Mouse (Mus musculus) A20 (cell line): Measurements from ENCODE around the gene Gng12.

Experiments
- DNase-seq: peaks from one replicate; pipeline ENCODE4 v3.0.0-alpha.2; 2011; ENCODE audit warnings: low read depth, low spot score

The Gng12 gene

DNA sequence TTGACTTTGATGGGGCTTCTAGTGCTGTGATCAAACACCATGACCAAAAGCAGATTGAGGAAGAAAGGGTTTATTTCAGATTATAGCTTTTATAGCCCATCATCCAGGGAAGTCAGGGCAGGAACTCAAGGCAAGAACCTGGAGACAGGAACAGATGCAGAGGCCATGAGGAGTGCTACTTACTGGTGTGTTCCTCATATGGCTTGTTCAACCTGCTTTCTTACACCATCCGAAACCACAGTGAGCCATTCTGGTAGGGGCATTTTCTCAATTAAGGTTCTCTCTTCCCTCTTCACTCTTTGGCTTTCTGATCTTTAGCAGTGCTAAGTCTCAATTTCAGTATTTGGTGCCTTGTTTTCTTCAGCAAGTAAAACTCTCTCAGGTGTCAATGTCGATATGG lies 19.4 kb downstream of the Gng12 start:
- no peak for DNase-seq

DNA sequence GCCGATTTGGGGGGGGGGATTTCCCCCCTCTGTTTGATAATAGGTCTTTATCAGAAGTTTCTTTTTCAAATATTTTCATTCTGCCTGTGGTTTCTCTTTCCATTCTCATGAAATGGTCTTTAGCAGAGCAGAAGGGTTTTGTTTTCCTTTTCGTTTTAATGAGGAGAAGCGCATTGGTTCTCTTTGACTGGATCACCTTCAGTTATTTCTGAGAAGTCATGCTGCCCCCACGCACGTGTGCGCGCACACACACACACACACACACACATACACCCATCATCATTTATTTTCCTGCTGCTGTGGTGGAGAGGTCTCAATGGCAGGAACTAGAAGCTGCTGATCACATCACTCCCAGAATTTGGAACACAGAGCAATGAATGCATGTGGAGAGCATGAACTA lies 20.8 kb downstream of the Gng12 start:
- DNase-seq, result no peak

DNA sequence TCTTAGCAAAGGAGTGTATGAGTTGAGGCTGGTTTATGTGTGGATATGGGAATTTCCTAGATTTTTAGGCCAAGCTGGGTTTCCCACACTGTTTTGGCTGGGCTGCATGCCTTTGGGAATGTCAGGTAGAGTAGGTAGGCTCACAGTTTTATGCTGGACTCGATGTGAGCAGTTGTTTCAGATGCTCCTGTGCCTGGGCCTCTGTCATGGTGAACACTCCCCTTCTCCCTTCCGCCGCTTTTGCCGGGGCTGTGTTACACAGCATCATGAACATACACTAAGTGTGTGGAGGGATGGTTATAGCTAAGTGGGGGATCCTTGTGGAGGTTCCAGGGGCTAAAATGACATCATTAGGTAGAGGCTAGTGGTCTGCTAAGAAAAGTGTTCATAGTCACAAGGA lies 24.6 kb downstream of the Gng12 start:
- DNase-seq, result no peak

DNA sequence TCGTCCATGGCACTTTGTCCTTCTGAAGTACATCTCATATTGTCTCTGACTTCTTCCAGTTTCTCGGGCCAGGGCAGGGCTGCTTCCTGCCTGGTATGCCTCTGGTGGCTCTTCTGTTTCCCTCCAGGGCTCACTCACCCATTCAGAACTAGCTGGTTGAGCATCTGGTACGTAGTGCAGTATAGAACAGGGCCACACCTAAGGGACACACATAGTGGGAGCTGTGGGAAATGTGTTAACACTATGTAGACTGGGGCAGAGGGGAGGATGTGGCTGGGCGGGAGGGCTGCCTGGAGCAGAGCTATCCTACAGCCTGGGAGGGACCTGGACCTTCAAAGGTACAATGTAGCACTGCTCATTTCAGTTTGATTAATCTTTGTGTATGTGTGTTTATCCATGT lies 25.6 kb downstream of the Gng12 start:
- no peak for DNase-seq

DNA sequence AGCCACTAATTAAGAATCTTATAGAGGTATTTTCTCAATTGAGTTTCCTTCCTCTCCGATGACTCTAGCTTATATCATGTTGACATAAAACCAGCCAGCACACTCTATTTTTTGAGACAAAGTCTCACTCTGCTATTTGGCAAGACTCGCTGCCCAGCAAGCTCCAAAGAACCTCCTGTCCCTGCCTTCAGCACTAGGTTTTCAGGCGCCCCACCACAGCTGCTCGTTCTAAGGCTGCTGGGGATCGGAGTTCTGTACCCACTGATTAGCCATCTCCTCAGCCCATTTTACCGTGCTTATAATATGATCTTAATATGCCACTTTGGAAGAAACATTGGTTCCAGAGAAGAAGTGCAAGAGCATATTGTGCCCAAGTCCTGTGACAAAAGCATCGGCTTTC lies 26.3 kb downstream of the Gng12 start:
- DNase-seq, result no peak

DNA sequence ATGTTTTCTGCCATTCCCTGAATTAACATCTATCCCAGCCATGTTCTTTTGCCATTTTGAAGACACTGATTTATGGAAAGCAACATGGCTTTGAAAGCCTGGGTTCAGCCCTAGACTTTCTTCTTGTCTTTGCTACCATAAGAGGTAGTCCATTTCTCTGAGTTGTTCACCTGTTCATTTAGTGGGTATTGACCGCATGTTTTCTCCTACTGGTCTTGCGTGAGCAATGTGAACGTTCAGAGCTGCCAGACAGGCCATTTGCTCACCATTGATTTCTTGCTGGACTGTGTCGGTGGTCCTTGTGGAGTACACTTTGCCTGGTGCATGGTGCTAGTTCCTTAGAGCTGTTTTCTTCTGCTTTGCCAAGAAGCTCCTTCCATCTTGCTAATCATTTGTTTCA lies 27.7 kb downstream of the Gng12 start:
- DNase-seq, result no peak

DNA sequence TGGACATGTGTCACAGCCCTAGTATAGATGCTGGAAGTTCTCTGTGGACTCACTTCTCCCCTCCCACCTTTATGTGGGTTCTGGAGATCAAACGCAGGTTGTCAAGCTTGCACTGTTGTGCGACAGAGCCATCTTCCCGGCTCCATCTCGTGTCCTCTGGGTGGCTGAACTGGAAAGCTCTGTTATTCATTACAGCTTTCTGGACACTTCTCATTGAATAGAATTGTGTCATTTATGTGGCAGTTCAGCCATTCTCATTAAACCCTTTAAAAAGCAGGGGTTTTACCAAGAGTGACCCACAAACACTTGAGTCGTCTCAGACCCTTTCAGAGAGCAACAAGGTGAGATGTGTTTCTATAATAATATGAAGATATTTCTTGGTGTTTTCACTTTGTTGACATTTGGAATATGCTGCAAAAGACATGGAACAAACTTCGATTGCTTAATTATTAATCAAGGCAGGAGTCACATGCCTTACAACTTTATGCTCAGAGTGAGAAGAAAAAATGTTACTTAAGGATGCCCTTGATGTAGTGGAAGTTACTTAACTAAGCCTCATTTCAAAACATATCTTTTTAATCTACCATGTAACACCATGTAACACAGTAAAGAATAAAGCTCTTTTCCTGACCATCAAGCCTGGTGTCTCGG lies 28.2 kb downstream of the Gng12 start:
- DNase-seq, result no peak

DNA sequence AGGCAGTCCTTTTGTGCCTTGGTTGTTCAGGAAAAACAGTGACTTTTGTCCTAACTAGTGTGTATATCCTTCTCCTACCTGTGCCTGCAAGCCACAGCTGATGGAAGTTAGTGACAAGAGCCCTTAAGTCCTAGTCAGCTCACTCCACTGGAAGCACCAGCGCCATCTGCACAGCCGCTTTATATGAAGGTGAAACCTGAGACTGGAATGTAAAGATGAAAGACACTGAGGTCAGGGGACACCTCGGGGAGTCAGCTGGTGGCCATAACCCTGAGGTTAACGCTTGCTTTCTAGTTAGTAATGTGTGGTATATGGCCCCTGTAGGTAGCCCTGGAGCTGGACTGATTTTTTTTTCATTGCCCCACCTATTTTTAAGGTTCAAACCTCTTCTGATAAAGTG lies 30.1 kb downstream of the Gng12 start:
- DNase-seq, result no peak

DNA sequence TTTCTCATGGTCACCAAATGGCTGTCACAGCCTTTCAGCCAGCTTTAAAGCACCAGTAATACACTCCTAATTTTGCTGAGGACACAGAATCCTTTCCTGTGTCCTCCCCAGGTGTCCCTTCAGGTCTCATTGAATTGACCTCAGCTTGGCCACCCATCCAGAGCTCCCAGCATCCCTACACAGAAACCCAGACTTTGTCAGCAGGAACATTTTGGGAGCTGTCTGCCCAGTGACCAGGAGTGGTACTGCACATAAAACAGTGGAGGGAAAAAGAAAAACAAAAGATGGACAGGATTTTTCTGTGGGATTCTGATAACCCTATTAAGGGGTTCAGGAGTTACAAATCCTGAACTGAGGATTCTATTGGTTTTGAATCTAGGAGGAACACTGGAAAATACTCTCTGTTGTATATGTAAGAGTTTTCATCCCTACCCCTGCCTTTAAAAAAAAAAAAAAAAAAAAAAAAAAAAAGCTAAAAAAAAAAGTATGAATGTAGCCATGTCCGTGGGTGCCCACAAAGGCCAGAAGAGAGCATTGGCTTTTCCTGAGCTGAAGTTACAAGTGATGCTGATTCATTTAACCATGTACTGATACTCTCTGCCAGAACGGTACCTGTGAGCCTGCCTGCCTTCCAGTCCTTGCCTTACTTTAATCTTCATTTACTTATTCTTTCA lies 32.9 kb downstream of the Gng12 start:
- DNase-seq, result no peak

DNA sequence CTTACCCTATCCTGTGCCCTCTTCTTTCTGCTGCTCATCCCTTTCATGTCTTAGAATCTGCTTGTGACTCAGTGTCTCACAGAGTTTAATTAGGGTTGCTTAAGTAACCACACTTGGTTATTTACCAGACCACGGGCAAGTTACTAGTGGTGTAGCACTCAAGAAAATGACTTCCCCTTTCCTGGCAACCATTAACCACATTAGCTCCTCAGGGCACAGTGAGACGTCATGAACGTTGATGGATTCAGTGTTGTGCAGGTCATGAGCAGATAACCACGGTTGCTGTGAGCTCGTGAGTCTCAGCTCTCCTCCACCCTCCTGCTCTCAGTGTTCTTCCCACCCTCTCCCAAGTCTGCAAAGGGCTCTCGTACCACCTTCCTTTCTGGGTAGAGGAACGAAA lies 33.5 kb downstream of the Gng12 start:
- DNase-seq, result peak; percentile 51

DNA sequence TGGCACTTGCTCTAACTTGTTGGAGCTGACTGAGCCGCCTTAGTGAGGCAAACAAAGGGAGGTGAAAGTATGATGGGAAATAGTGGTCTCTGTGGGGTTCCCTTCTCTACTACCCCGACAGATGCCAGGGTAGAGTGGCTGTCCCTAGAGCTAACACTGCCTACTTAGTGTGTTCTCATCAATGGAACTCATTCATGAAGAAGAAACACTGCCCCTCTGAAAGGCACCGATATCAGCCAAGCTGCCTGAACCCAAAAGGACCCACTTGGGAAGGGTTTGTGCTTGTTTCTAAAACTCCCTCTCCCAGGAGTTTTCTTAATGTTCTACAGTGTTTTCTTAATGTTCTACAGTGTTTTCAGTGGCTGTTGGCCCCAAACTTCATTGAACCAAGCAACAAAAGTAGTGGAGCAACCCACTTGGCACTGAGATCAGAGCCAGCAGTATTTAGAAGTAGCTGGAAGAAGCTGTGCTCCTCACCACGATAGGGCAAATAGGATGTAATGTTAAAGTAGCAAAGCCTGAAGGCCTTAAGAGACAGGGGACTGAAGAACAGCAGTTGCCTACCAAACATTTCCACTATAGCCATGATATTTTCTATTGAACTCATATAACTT lies 36.1 kb downstream of the Gng12 start:
- DNase-seq, result no peak

DNA sequence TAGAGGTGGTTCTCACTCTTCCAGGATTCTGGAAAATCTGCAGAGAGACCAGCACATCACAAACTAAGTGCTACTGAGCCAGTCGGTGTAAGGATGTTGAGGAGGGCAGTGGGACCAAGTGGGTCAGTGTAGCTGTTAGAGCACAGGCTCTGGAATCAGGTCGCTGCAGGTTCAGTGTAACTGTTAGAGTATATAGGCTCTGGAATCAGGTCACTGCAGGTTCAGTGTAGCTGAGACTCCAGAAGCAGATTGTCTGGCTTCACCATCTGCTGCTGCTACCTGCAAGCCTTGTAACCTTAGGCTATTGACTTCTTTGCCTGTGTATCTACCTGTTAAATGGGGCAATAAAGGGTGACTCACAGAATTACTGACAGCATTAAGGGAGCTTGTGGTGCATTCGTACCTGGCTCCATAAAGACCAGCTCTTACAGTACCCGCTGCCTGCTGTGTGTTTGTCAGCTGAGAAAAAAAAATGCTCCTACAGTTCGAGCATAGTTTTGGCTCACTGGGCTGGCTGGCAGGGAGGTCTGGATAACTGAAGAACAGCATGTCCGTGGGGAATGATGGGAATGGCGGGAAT lies 44.5 kb downstream of the Gng12 start:
- DNase-seq, result no peak

DNA sequence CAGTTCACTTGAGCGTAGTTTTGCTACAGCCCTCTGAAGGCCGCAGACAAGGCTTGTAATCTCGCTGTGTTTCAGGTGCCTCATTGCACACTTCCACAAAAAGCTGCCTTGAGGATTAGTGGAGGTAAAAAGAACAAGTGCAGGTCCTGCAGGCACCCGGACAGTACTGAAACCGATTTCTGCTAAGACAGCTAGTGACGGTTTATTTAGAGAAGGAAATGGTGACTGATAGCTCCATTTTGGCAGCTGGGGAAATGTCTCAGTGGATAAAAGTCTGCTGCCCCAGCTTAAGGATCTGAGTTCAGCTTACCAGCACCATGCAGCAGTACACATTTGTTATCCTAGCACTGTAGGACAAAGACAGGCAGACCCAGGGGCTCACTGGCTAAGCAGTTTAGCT lies 45.6 kb downstream of the Gng12 start:
- DNase-seq, result peak; percentile 63

DNA sequence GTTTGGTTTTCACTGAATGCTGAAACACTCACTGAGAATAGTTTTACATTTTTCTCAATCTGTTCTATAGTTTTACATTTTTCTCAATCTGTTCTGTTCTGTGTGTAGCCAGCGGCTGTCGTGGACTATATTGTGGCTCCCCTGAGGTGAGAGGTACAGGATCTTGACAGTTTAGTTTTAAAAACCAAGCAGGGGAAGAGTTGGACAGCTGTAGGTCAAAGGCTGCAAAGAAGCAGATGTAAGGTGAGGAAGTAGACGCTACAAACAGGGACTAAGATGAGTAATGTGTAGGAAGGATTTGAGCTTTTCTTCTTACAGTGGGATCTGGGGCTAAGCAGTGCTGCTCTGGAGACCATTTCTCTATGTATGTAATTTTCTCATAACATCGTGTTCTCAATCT lies 46.6 kb downstream of the Gng12 start:
- peak; percentile 66 for DNase-seq

DNA sequence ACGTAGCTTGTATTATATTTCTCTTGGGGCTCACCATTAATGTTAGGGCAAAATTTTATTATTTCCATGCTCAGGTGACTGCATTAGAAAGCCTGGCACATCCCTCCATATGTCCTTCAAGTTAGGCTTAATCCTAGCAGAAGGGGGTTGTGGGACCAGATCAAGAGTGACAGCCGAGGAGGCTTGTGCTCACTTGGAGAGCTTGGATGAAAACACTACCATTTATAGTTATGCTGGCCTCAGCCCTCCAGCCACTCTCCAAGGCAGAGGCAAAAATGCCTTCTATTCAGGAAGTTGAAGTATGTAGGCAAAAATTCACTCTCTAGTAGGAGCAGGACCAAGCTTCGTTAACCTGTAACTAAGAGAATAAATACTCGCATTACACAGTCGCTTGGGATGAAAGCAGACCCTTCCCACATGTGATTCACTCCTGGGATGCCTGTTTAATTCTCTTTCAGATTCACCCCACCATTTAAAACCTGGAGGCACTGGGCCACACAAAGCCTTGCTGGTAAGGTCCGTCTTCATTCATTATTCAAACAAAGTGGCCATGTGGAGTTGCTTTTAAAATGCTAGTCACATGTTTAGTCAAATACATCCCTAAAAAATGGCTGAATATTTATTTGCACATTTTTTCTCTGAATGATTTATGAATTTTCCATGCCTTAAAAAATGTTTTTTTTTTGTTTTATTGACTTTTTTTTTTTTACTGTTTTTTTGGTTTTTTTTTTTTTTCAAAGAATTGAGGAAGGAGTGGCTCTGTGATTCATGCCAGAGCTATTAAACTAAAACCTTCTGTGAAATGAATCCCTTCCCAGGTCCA lies 47.4 kb downstream of the Gng12 start:
- no peak for DNase-seq

DNA sequence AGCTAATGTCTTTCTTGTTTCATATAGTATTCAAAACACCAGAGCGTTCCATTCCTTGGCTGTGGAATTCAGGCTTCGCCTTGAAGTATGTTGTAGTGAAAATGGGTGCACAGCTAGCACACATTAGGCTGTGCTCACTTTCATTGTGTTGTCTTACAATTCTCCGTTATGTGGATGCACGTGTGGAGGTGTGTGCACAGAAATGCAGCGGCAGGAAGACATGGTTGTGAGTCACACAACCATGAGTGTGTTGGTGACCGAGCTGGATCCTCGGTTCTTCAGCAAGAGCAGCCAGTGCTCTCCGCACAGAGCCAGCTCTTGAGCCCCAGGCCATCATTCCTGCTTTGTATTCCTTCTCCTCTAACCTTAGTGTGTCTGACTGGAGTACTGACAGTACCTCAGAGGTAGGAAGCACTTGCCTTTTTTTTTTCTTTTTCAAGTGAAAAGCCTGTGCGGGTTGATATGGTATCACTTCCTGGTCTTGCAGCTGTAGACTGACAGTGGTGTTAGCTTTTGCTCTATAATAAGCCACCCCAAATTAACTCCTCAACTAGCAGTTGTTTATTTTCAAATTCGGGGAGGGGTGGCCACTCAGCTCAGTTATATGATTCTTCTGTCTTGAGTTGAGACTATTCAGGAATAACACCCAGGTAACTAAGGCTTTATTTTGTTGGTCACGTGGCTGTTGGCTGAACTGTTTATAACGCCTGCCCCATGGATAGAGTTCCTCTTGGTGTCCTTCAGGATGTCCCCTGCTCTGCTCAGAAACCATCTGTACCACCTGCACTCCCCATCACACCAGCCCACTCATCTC lies 48.2 kb downstream of the Gng12 start:
- DNase-seq, result peak; percentile 86

DNA sequence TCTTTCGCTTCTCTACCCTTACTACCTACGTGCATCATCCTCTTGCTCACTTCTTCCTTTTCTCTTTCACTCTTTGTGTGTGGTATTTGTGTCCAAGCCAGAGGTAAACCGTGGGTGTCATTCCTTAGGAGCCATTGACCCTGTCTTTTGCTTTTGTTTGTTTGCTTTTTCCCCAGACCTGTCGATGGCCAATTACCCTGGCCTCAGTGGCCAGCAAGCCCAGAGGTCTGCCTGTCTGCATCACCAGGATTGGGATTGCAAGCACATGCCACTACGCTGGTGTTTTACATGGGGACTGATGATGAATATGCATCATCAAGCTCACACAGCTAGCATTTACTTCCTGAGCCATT lies 48.8 kb downstream of the Gng12 start:
- no peak for DNase-seq

DNA sequence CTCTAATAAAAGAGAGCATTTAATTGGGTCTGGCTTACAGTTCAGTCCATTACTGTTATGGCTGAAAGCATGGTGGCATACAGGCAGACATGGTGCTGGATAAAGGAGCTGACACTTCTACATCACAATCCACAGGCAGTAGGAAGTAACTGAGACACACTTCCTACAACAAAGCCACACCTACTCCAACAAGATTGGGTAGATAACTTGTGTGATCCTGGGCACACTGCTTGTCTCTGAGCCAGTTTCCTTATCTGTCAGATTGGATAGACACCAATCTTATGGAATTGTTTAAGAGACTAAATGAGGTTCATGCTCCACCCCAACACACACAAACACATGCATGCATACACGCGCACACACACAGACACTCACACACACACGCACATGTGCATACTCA lies 51.9 kb downstream of the Gng12 start:
- DNase-seq, result no peak

DNA sequence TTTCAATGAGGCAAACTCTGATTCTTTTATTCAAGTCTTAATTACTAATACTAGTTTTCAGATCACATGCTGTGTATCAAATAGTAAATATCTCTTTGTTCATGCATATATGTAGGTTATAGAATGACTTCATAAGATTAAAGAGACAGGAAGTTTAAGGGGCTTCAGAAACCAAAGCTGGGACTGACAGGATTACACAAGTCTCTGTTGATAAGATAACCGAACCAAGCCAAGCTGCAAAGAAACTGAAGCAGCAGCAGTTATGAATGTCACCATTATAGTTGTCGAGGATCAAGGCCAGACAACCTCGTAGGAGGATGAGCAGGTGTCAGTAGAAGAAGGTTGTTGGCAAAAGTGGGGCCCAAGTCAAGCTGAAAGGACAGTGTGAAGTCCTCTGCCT lies 52.7 kb downstream of the Gng12 start:
- DNase-seq, result no peak

DNA sequence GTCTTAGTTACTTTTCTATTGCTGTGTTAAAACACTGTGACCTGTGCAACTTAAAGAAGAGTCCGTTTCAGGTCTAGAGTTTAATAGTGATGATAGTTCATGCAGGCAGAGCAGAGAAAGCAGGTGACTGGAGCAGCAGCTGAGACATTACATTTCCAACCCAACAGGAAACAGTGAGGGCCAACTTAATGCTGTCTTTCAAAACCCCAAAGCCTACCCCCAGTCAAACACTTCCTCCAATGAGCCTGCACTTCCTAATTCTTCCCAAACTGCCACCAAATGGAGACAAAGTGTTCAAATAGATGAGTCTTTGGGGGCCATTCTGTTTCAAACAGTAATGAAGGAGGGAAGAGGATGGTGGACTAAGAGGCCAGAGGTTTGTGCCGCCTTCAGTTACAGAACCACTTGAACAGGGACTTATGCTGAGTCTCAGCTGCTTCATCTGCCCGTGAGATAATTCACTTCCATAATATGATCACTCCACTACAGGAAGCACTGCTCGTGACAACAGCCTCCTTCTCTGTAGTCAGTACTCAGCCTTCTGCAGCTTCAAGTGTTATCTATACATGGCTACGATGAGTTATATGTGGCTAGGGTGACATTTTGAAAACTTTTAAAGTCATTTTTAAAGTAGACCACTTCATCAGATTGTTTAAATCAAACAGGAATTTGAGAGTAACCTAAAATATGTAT lies 55.7 kb downstream of the Gng12 start:
- no peak for DNase-seq
